Mouse (Mus musculus): ENCODE results near the gene Tada3.

Gene Tada3

GRCm38 (mm10) chr6:113377496-113378385 lies at the start of gene Tada3, which contains the start of gene Arpc4:
Gene Tada3, minus strand, starts transcription at chr6:113377883.
Gene Arpc4, plus strand, starts transcription at chr6:113378115.
- peak; percentile 62 for DNase-seq (ENCODE audit: low spot score)

- no peak for DNase-seq (ENCODE audit: low spot score)
Observed at GRCm38 (mm10) chr6:113427397-113427796, 49.7 kb upstream of the Tada3 start.

- DNase-seq (ENCODE audit: low spot score), result no peak
Observed at GRCm38 (mm10) chr6:113426696-113427095, 49.0 kb upstream of the Tada3 start.

- DNase-seq (ENCODE audit: low spot score), result no peak
Observed at GRCm38 (mm10) chr6:113424187-113424586, 46.5 kb upstream of the Tada3 start.

GRCm38 (mm10) chr6:113423000-113423399 lies 45.3 kb upstream of the Tada3 start:
- DNase-seq (ENCODE audit: low spot score), result no peak

GRCm38 (mm10) chr6:113419199-113419587 lies 41.5 kb upstream of the Tada3 start, which contains the start of gene Rpusd3:
Gene Rpusd3, minus strand, starts transcription at chr6:113419340.
- peak; percentile 100 for DNase-seq (ENCODE audit: low spot score)

- no peak for DNase-seq (ENCODE audit: low spot score)
Observed at GRCm38 (mm10) chr6:113418441-113419198, 40.9 kb upstream of the Tada3 start.

- DNase-seq (ENCODE audit: low spot score), result no peak
Observed at GRCm38 (mm10) chr6:113416416-113416815, 38.7 kb upstream of the Tada3 start.

GRCm38 (mm10) chr6:113410001-113410400 lies 32.3 kb upstream of the Tada3 start:
- DNase-seq (ENCODE audit: low spot score), result no peak

- DNase-seq (ENCODE audit: low spot score), result no peak
Observed at GRCm38 (mm10) chr6:113406683-113407082, 29.0 kb upstream of the Tada3 start.

- DNase-seq (ENCODE audit: low spot score), result no peak
Observed at GRCm38 (mm10) chr6:113405483-113405882, 27.8 kb upstream of the Tada3 start.

GRCm38 (mm10) chr6:113404649-113405448 lies 27.2 kb upstream of the Tada3 start:
- no peak for DNase-seq (ENCODE audit: low spot score)

- no peak for DNase-seq (ENCODE audit: low spot score)
Observed at GRCm38 (mm10) chr6:113402094-113402493, 24.4 kb upstream of the Tada3 start.

GRCm38 (mm10) chr6:113396270-113397030 lies 18.8 kb upstream of the Tada3 start:
- no peak for DNase-seq (ENCODE audit: low spot score)

- DNase-seq (ENCODE audit: low spot score), result no peak
Observed at GRCm38 (mm10) chr6:113395501-113395900, 17.8 kb upstream of the Tada3 start.

GRCm38 (mm10) chr6:113394811-113395210 lies 17.1 kb upstream of the Tada3 start:
- DNase-seq (ENCODE audit: low spot score), result no peak

- DNase-seq (ENCODE audit: low spot score), result no peak
Observed at GRCm38 (mm10) chr6:113393951-113394350, 16.3 kb upstream of the Tada3 start.

- no peak for DNase-seq (ENCODE audit: low spot score)
Observed at GRCm38 (mm10) chr6:113392387-113393071, 14.8 kb upstream of the Tada3 start.

- DNase-seq (ENCODE audit: low spot score), result no peak
Observed at GRCm38 (mm10) chr6:113392015-113392386, 14.3 kb upstream of the Tada3 start.

- DNase-seq (ENCODE audit: low spot score), result no peak
Observed at GRCm38 (mm10) chr6:113390715-113391114, 13.0 kb upstream of the Tada3 start.

- DNase-seq (ENCODE audit: low spot score), result no peak
Observed at GRCm38 (mm10) chr6:113388960-113389359, 11.3 kb upstream of the Tada3 start, which contains the start of gene Ttll3. Gene Ttll3, plus strand, starts transcription at chr6:113389260.

Measured in urinary bladder, postnatal 10 days (tissue).